8 mouse cellular contexts compared by ENCODE assay signal in genomic region chr7:46131266-46131665, GRCm38 (mm10). TPM values are rescaled to one million over a fixed set of nuclear protein-coding genes. Genes with fewer than 3 reads are reported as not detected.
DNase-seq lines count a peak whose midpoint lies in the region; ATAC-seq lines count a peak whose summit lies in the region.

No protein-coding gene starts in this region.

- peak; percentile 64 for ATAC-seq in frontal cortex, adult (ENCODE audit: low TSS enrichment)

- DNase-seq in frontal cortex, postnatal 10 days (ENCODE audit: low spot score in 2 of 2) = no peak
- DNase-seq in urinary bladder, adult 18-20 months (ENCODE audit: low spot score in 2 of 2) = peak; percentile 24 to 26
- DNase-seq in urinary bladder, postnatal 25 days (ENCODE audit: low spot score) = no peak
- DNase-seq in frontal cortex, postnatal 36 days (ENCODE audit: low spot score in 2 of 2) = peak; percentile 49 to 64
- peak; percentile 55 for DNase-seq in telencephalon, adult 2 months (ENCODE audit: low read depth, low spot score)
- no peak for DNase-seq in heart, adult 8-10 months (ENCODE audit: low spot score)
- no peak for DNase-seq in gastrocnemius, postnatal 25 days

RNA-seq across cellular contexts. Expression of gene Kcnj11, which starts 30.7 kb away (rescaled TPM):
- total RNA-seq in heart, adult 8-10 months (2022) = 100 to 1,000 TPM; 130 to 134 (median 132) TPM
- total RNA-seq in gastrocnemius, postnatal 25 days (2021) = 10 to 100 TPM; 74.8 to 77.5 TPM

RNA-seq across cellular contexts. Expression of gene Abcc8, which starts 48.6 kb away (rescaled TPM):
- total RNA-seq in heart, adult 8-10 months (2022) = 10 to 100 TPM; 39.5 to 54.6 (median 45.7) TPM
- total RNA-seq in gastrocnemius, postnatal 25 days (2021) = 1 to 10 TPM; 3.2 to 3.3 TPM

Comparison
In these comparisons a context has a peak if more than half of its experiments do, and no peak if none do; other contexts are left out.
1. DNase-seq: peak in urinary bladder, adult 18-20 months (2 of 2), frontal cortex, postnatal 36 days (2 of 2) and telencephalon, adult 2 months (single experiment); none in frontal cortex, postnatal 10 days (0 of 2), urinary bladder, postnatal 25 days (single experiment), heart, adult 8-10 months (single experiment) and gastrocnemius, postnatal 25 days (single experiment).
2. RNA of gene Abcc8, which starts 48.6 kb away (total RNA-seq): 39.5 to 54.6 TPM in heart, adult 8-10 months; 3.2 to 3.3 TPM in gastrocnemius, postnatal 25 days; every median in the first group is over 4 times any median in the second.